Mouse (Mus musculus): Measurements from ENCODE around the gene B230217C12Rik. TPM values are rescaled to one million over a fixed set of nuclear protein-coding genes. Genes with fewer than 3 reads are reported as not detected.
"Not testable (repeated sequence)": the region's sequence is repeated elsewhere in the genome, so short reads cannot be mapped to it uniquely, and the experiment has no call there.

The B230217C12Rik gene
- polyA plus RNA-seq, 1 experiment from 2014 or later, result 8.6 TPM

GRCm38 (mm10) chr11:97865421-97865820 is 24.8 kb downstream of the B230217C12Rik start:
- H3K36me3 ChIP-seq (ENCODE audit: control insufficient read depth, insufficient read depth, low read length), result no peaks in the 10 kb centered on the region
- no peak overlapping the region for H3K4me3 ChIP-seq (ENCODE audit: low read length)
- WGBS, result 87% methylated on average over 5 of the region's 5 CpGs
- no peak overlapping the region for H3K9ac ChIP-seq (ENCODE audit: low read depth, low read length)
- no peaks in the 10 kb centered on the region for H3K9me3 ChIP-seq (ENCODE audit: control insufficient read depth, low read length)
- H3K27me3 ChIP-seq (ENCODE audit: control insufficient read depth, insufficient read depth, low read length), result no peaks in the 10 kb centered on the region
- H3K27ac ChIP-seq (ENCODE audit: low read depth, low read length), result no peak overlapping the region
- ATAC-seq (ENCODE audit: low FRiP score, low TSS enrichment), result no peak
- H3K4me2 ChIP-seq (replicated peaks; ENCODE audit: low read depth, low read length), result no peak overlapping the region
- no peaks in the 10 kb centered on the region for H3K4me1 ChIP-seq (ENCODE audit: control insufficient read depth, insufficient read depth, low read length)

GRCm38 (mm10) chr11:97866091-97866888 is 25.7 kb downstream of the B230217C12Rik start:
- no peak overlapping the region for H3K4me3 ChIP-seq (ENCODE audit: low read length)
- no peaks in the 10 kb centered on the region for H3K36me3 ChIP-seq (ENCODE audit: control insufficient read depth, insufficient read depth, low read length)
- H3K9me3 ChIP-seq (ENCODE audit: control insufficient read depth, low read length), result no peaks in the 10 kb centered on the region
- ATAC-seq (ENCODE audit: low FRiP score, low TSS enrichment), result no peak
- H3K4me1 ChIP-seq (ENCODE audit: control insufficient read depth, insufficient read depth, low read length), result no peaks in the 10 kb centered on the region
- no peak overlapping the region for H3K4me2 ChIP-seq (replicated peaks; ENCODE audit: low read depth, low read length)
- H3K27me3 ChIP-seq (ENCODE audit: control insufficient read depth, insufficient read depth, low read length), result no peaks in the 10 kb centered on the region
- no peak overlapping the region for H3K9ac ChIP-seq (ENCODE audit: low read depth, low read length)
- 95% methylated on average over 3 of the region's 3 CpGs for WGBS
- H3K27ac ChIP-seq (ENCODE audit: low read depth, low read length), result no peak overlapping the region

- H3K36me3 ChIP-seq (ENCODE audit: control insufficient read depth, insufficient read depth, low read length), result no peaks in the 10 kb centered on the region
- H3K4me2 ChIP-seq (replicated peaks; ENCODE audit: low read depth, low read length), result no peak overlapping the region
- H3K9ac ChIP-seq (ENCODE audit: low read depth, low read length), result no peak overlapping the region
- H3K4me3 ChIP-seq (ENCODE audit: low read length), result no peak overlapping the region
- H3K27ac ChIP-seq (ENCODE audit: low read depth, low read length), result no peak overlapping the region
- H3K4me1 ChIP-seq (ENCODE audit: control insufficient read depth, insufficient read depth, low read length), result no peaks in the 10 kb centered on the region
- H3K27me3 ChIP-seq (ENCODE audit: control insufficient read depth, insufficient read depth, low read length), result no peaks in the 10 kb centered on the region
- H3K9me3 ChIP-seq (ENCODE audit: control insufficient read depth, low read length), result no peaks in the 10 kb centered on the region
- no peak for ATAC-seq (ENCODE audit: low FRiP score, low TSS enrichment)
- 90% methylated on average over 3 of the region's 3 CpGs for WGBS
These were observed 27.0 kb downstream of the B230217C12Rik start for GRCm38 (mm10) chr11:97867591-97867990.

GRCm38 (mm10) chr11:97872378-97872777 is 31.8 kb downstream of the B230217C12Rik start:
- H3K27me3 ChIP-seq (ENCODE audit: control insufficient read depth, insufficient read depth, low read length); H3K4me2 ChIP-seq (replicated peaks; ENCODE audit: low read depth, low read length); H3K36me3 ChIP-seq (ENCODE audit: control insufficient read depth, insufficient read depth, low read length); H3K4me1 ChIP-seq (ENCODE audit: control insufficient read depth, insufficient read depth, low read length); H3K27ac ChIP-seq (ENCODE audit: low read depth, low read length); H3K9me3 ChIP-seq (ENCODE audit: control insufficient read depth, low read length); ATAC-seq (ENCODE audit: low FRiP score, low TSS enrichment); H3K4me3 ChIP-seq (ENCODE audit: low read length); H3K9ac ChIP-seq (ENCODE audit: low read depth, low read length): not testable (repeated sequence)
- 97% methylated on average over 5 of the region's 5 CpGs for WGBS

GRCm38 (mm10) chr11:97874396-97874795 is 33.8 kb downstream of the B230217C12Rik start:
- Histone ChIP-seq H3K36me3 (ENCODE audit: control insufficient read depth, insufficient read depth, low read length) (no peaks in the 10 kb centered on the region), H3K4me2 (replicated peaks; ENCODE audit: low read depth, low read length) (no peak overlapping the region), H3K27ac (ENCODE audit: low read depth, low read length) (no peak overlapping the region), H3K4me3 (ENCODE audit: low read length) (no peak overlapping the region), H3K9me3 (ENCODE audit: control insufficient read depth, low read length) (no peaks in the 10 kb centered on the region), H3K27me3 (ENCODE audit: control insufficient read depth, insufficient read depth, low read length) (no peaks in the 10 kb centered on the region), H3K4me1 (ENCODE audit: control insufficient read depth, insufficient read depth, low read length) (no peaks in the 10 kb centered on the region), H3K9ac (ENCODE audit: low read depth, low read length) (no peak overlapping the region)
- WGBS, result 86% methylated on average over 1 of the region's 1 CpGs
- ATAC-seq (ENCODE audit: low FRiP score, low TSS enrichment), result no peak

- no peaks in the 10 kb centered on the region for H3K9me3 ChIP-seq (ENCODE audit: control insufficient read depth, low read length)
- ATAC-seq (ENCODE audit: low FRiP score, low TSS enrichment), result no peak
- no peaks in the 10 kb centered on the region for H3K4me1 ChIP-seq (ENCODE audit: control insufficient read depth, insufficient read depth, low read length)
- no peaks in the 10 kb centered on the region for H3K27me3 ChIP-seq (ENCODE audit: control insufficient read depth, insufficient read depth, low read length)
- no peak overlapping the region for H3K9ac ChIP-seq (ENCODE audit: low read depth, low read length)
- no peak overlapping the region for H3K27ac ChIP-seq (ENCODE audit: low read depth, low read length)
- no peaks in the 10 kb centered on the region for H3K36me3 ChIP-seq (ENCODE audit: control insufficient read depth, insufficient read depth, low read length)
- 57% methylated on average over 2 of the region's 2 CpGs for WGBS
- no peak overlapping the region for H3K4me2 ChIP-seq (replicated peaks; ENCODE audit: low read depth, low read length)
- no peak overlapping the region for H3K4me3 ChIP-seq (ENCODE audit: low read length)
These were observed 36.8 kb downstream of the B230217C12Rik start for GRCm38 (mm10) chr11:97877341-97877740.

- 92% methylated on average over 4 of the region's 4 CpGs for WGBS
- ATAC-seq (ENCODE audit: low FRiP score, low TSS enrichment), result no peak
- H3K9me3 ChIP-seq (ENCODE audit: control insufficient read depth, low read length), result no peaks in the 10 kb centered on the region
- H3K4me1 ChIP-seq (ENCODE audit: control insufficient read depth, insufficient read depth, low read length), result no peaks in the 10 kb centered on the region
- H3K4me3 ChIP-seq (ENCODE audit: low read length), result no peak overlapping the region
- H3K27ac ChIP-seq (ENCODE audit: low read depth, low read length), result no peak overlapping the region
- H3K36me3 ChIP-seq (ENCODE audit: control insufficient read depth, insufficient read depth, low read length), result no peaks in the 10 kb centered on the region
- H3K4me2 ChIP-seq (replicated peaks; ENCODE audit: low read depth, low read length), result no peak overlapping the region
- no peak overlapping the region for H3K9ac ChIP-seq (ENCODE audit: low read depth, low read length)
- no peaks in the 10 kb centered on the region for H3K27me3 ChIP-seq (ENCODE audit: control insufficient read depth, insufficient read depth, low read length)
These were observed 39.8 kb downstream of the B230217C12Rik start for GRCm38 (mm10) chr11:97880362-97880761.

- Histone ChIP-seq H3K9ac (ENCODE audit: low read depth, low read length) (peak overlapping the region; percentile 58), H3K36me3 (ENCODE audit: control insufficient read depth, insufficient read depth, low read length) (no peaks in the 10 kb centered on the region), H3K9me3 (ENCODE audit: control insufficient read depth, low read length) (no peaks in the 10 kb centered on the region), H3K4me1 (ENCODE audit: control insufficient read depth, insufficient read depth, low read length) (no peaks in the 10 kb centered on the region), H3K27ac (ENCODE audit: low read depth, low read length) (peak overlapping the region; percentile 86), H3K27me3 (ENCODE audit: control insufficient read depth, insufficient read depth, low read length) (no peaks in the 10 kb centered on the region), H3K4me2 (replicated peaks; ENCODE audit: low read depth, low read length) (peak overlapping the region; percentile 54), H3K4me3 (ENCODE audit: low read length) (peak overlapping the region; percentile 56)
- WGBS, result 6% methylated on average over 26 of the region's 26 CpGs
- 0 out of 2 replicates have a peak, but pooled peaks have one; percentile 22 for ATAC-seq (ENCODE audit: low FRiP score, low TSS enrichment)
These were observed 43.0 kb downstream of the B230217C12Rik start for GRCm38 (mm10) chr11:97883542-97883917.

- Histone ChIP-seq H3K9ac (ENCODE audit: low read depth, low read length) (peak within 1 kb of the TSS; percentile 58), H3K27me3 (ENCODE audit: control insufficient read depth, insufficient read depth, low read length) (no peaks in the 10 kb centered on the region), H3K4me1 (ENCODE audit: control insufficient read depth, insufficient read depth, low read length) (no peaks in the 10 kb centered on the region), H3K4me2 (replicated peaks; ENCODE audit: low read depth, low read length) (peak within 1 kb of the TSS; percentile 54), H3K9me3 (ENCODE audit: control insufficient read depth, low read length) (no peaks in the 10 kb centered on the region), H3K4me3 (ENCODE audit: low read length) (peak within 1 kb of the TSS; percentile 56), H3K27ac (ENCODE audit: low read depth, low read length) (peak within 1 kb of the TSS; percentile 86), H3K36me3 (ENCODE audit: control insufficient read depth, insufficient read depth, low read length) (no peaks in the 10 kb centered on the region)
- ATAC-seq (ENCODE audit: low FRiP score, low TSS enrichment), result peak; percentile 97
- under 1% methylated on average over 37 of the region's 37 CpGs for WGBS
These were observed 43.5 kb downstream of the B230217C12Rik start, which contains the start of gene Fbxo47 for GRCm38 (mm10) chr11:97883918-97884600. Fbxo47 (minus strand) TSS chr11:97884154.
